14 mouse cellular contexts compared by ENCODE assay signal in genomic region chr1:190541892-190542291, GRCm38 (mm10).
DNase-seq lines count a peak whose midpoint lies in the region; ATAC-seq and TF ChIP-seq lines count a peak whose summit lies in the region.
"Had no signal": no experiment of that assay in that cellular context is flagged by ENCODE, and none has a peak within 500 bp of the region (broad histone marks: within the 10 kb centered on the region; RNA-seq: fewer than 3 reads in every experiment).

No protein-coding gene starts in this region.

- peak; percentile 67 for TF ChIP-seq CTCF in intestine, postnatal 0 days (IDR thresholded peaks at IDR 0.05; ENCODE audit: low read depth)

- peak; percentile 35 for DNase-seq in adrenal gland, postnatal 14 days
- no peak for DNase-seq in adrenal gland, postnatal 25 days
- DNase-seq in neural tube, embryonic 11.5 days (ENCODE audit: low spot score): peak; percentile 32
- no peak for DNase-seq in neural tube, embryonic 10.5 days (ENCODE audit: extremely low spot score, low spot score)
- peak; percentile 28 for DNase-seq in embryonic facial prominence, embryonic 10.5 days (ENCODE audit: low spot score)
- no peak for DNase-seq in urinary bladder, postnatal 14 days (ENCODE audit: low spot score)
- DNase-seq: cerebellum, postnatal 36 days; kidney, postnatal 10 days; layer of hippocampus, postnatal 36 days; thymus, adult 2 months had no signal

- H3K27ac ChIP-seq in intestine, postnatal 0 days (ENCODE audit: low read depth, low read length): no peak overlapping the region
- no peak overlapping the region for H3K27ac ChIP-seq in intestine, embryonic 15.5 days
- H3K27ac ChIP-seq in neural tube, embryonic 11.5 days (ENCODE audit: low read depth, low read length): no peak overlapping the region
- H3K27ac ChIP-seq in embryonic facial prominence, embryonic 10.5 days (replicated peaks): no peak overlapping the region
- H3K27ac ChIP-seq: hindbrain, embryonic 15.5 days; midbrain, embryonic 12.5 days had no signal

- H3K9ac ChIP-seq in intestine, postnatal 0 days (ENCODE audit: low read depth, low read length): no peak overlapping the region
- no peak overlapping the region for H3K9ac ChIP-seq in intestine, embryonic 15.5 days
- H3K9ac ChIP-seq in neural tube, embryonic 11.5 days (ENCODE audit: low read length): no peak overlapping the region
- H3K9ac ChIP-seq: hindbrain, embryonic 15.5 days; midbrain, embryonic 12.5 days had no signal

- no peak for ATAC-seq in intestine, postnatal 0 days
- ATAC-seq in intestine, embryonic 15.5 days: no peak
- no peak for ATAC-seq in neural tube, embryonic 11.5 days (ENCODE audit: insufficient read depth, low FRiP score, low TSS enrichment)

- no peaks in the 10 kb centered on the region for H3K36me3 ChIP-seq in intestine, postnatal 0 days (ENCODE audit: control insufficient read depth, insufficient read depth)
- H3K36me3 ChIP-seq in intestine, embryonic 15.5 days: no peaks in the 10 kb centered on the region
- H3K36me3 ChIP-seq in neural tube, embryonic 11.5 days (ENCODE audit: control insufficient read depth, insufficient read depth, low read length): no peaks in the 10 kb centered on the region
- no peaks in the 10 kb centered on the region for H3K36me3 ChIP-seq in embryonic facial prominence, embryonic 10.5 days (replicated peaks)
- H3K36me3 ChIP-seq: hindbrain, embryonic 15.5 days; midbrain, embryonic 12.5 days had no signal

- no peaks in the 10 kb centered on the region for H3K27me3 ChIP-seq in intestine, postnatal 0 days (replicated peaks; ENCODE audit: control insufficient read depth, insufficient read depth, low read length)
- no peaks in the 10 kb centered on the region for H3K27me3 ChIP-seq in intestine, embryonic 15.5 days (replicated peaks)
- no peaks in the 10 kb centered on the region for H3K27me3 ChIP-seq in neural tube, embryonic 11.5 days (ENCODE audit: control insufficient read depth, insufficient read depth, low read length)
- no peaks in the 10 kb centered on the region for H3K27me3 ChIP-seq in embryonic facial prominence, embryonic 10.5 days (replicated peaks; ENCODE audit: low read depth, poor library complexity, severe bottlenecking)
- H3K27me3 ChIP-seq: hindbrain, embryonic 15.5 days had no signal

- no peaks in the 10 kb centered on the region for H3K9me3 ChIP-seq in intestine, postnatal 0 days (ENCODE audit: control insufficient read depth)
- H3K9me3 ChIP-seq in intestine, embryonic 15.5 days: no peaks in the 10 kb centered on the region
- no peaks in the 10 kb centered on the region for H3K9me3 ChIP-seq in neural tube, embryonic 11.5 days (ENCODE audit: control insufficient read depth, low read length)
- no peaks in the 10 kb centered on the region for H3K9me3 ChIP-seq in embryonic facial prominence, embryonic 10.5 days
- H3K9me3 ChIP-seq: hindbrain, embryonic 15.5 days; midbrain, embryonic 12.5 days had no signal

- 71% methylated on average over 2 of the region's 2 CpGs for WGBS in intestine, postnatal 0 days
- WGBS in intestine, embryonic 15.5 days: 75% methylated on average over 2 of the region's 2 CpGs
- WGBS in neural tube, embryonic 11.5 days: 62% methylated on average over 2 of the region's 2 CpGs
- WGBS in embryonic facial prominence, embryonic 10.5 days: 52% methylated on average over 2 of the region's 2 CpGs

- no peak overlapping the region for H3K4me3 ChIP-seq in intestine, postnatal 0 days (ENCODE audit: low read depth, low read length)
- H3K4me3 ChIP-seq in intestine, embryonic 15.5 days (replicated peaks): no peak overlapping the region
- H3K4me3 ChIP-seq in neural tube, embryonic 11.5 days (ENCODE audit: low read depth, low read length): no peak overlapping the region
- no peak overlapping the region for H3K4me3 ChIP-seq in embryonic facial prominence, embryonic 10.5 days
- H3K4me3 ChIP-seq: hindbrain, embryonic 15.5 days; midbrain, embryonic 12.5 days had no signal

- no peaks in the 10 kb centered on the region for H3K4me1 ChIP-seq in intestine, postnatal 0 days (replicated peaks; ENCODE audit: control insufficient read depth, insufficient read depth, low read length)
- H3K4me1 ChIP-seq in intestine, embryonic 15.5 days (replicated peaks): no peaks in the 10 kb centered on the region
- H3K4me1 ChIP-seq in neural tube, embryonic 11.5 days (ENCODE audit: control insufficient read depth, insufficient read depth, low read length): no peaks in the 10 kb centered on the region
- no peaks in the 10 kb centered on the region for H3K4me1 ChIP-seq in embryonic facial prominence, embryonic 10.5 days
- H3K4me1 ChIP-seq: hindbrain, embryonic 15.5 days; midbrain, embryonic 12.5 days had no signal

- H3K4me2 ChIP-seq in intestine, postnatal 0 days (replicated peaks; ENCODE audit: low read depth): no peak overlapping the region
- H3K4me2 ChIP-seq in intestine, embryonic 15.5 days (replicated peaks): no peak overlapping the region
- H3K4me2 ChIP-seq in neural tube, embryonic 11.5 days (ENCODE audit: low read depth): no peak overlapping the region
- H3K4me2 ChIP-seq: hindbrain, embryonic 15.5 days; midbrain, embryonic 12.5 days had no signal

Comparison
In these comparisons a context has a peak if more than half of its experiments do, and no peak if none do; other contexts are left out.
1. DNase-seq: peak in adrenal gland, postnatal 14 days (single experiment), neural tube, embryonic 11.5 days (single experiment) and embryonic facial prominence, embryonic 10.5 days (single experiment); none in adrenal gland, postnatal 25 days (single experiment), neural tube, embryonic 10.5 days (single experiment) and urinary bladder, postnatal 14 days (single experiment).